In the genomic region with DNA sequence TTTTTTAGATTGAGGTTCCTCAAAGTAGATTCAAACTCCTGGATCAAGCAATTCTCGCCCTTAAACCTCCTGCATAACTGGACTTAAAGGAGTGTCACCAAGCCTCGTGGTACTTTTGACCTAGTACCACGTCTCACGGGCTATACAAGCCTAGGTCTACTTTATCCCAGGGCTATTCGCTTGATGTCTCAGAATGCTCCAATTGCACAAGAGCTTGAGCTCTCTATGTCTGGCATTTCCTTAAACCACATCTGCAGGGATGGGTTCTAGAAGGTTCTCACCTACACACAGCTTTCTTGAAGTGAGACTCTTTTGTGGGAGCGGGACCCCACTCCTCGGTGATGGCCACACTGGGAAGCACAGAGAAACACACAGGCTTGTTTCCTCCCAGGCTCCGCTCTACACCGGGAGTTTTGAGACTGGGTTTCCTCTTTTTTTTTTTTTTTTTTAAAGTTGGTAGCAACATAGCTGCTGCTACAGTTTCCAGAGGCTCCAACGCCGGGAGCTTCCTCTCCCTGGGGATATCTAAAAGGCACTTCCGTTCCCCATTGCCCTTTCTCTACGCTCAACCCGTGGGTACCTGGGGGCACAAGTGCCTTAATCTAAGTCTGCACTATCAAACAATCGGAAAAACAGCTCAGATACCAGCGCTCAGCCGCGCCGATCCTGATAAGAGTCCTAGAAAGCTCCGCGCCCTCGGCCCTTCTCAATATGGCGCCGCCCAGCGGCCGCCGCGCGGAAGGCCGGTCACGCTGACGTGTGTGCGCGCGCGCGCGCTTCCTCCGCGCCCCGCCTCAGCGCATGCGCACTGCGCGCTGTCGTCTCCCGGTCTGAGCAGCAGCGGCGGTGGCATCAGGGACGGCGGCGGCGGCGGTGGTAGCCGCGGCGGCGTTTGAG, we compare ENCODE assay signal across 8 mouse cellular contexts. TPM values are rescaled to one million over a fixed set of nuclear protein-coding genes. Genes with fewer than 3 reads are reported as not detected.
DNase-seq lines count a peak whose midpoint lies in the region; ATAC-seq and TF ChIP-seq lines count a peak whose summit lies in the region.

A gene (plus strand): TSS at position 802 of the 897 bp plus-strand sequence.

- ATAC-seq in forebrain, embryonic 13.5 days = peak; percentile 84
- ATAC-seq in liver, postnatal 0 days = peak; percentile 94
- peak; percentile 83 for ATAC-seq in neural tube, embryonic 14.5 days (ENCODE audit: low read depth)

- peak within 1 kb of the TSS; percentile 98 for H3K9ac ChIP-seq in forebrain, embryonic 13.5 days
- H3K9ac ChIP-seq in liver, postnatal 0 days (replicated peaks) = peak within 1 kb of the TSS; percentile 96
- peak within 1 kb of the TSS; percentile 96 for H3K9ac ChIP-seq in neural tube, embryonic 14.5 days (replicated peaks; ENCODE audit: low read depth, low read length)

- intact Hi-C loops in heart, postnatal 10 days (cut with DNase I) = loop anchor here (10.0 kb wide), 1 partner anchor 397 kb away; no protein-coding TSS in a partner anchor

- TF ChIP-seq EP300 in liver, postnatal 0 days (IDR thresholded peaks at IDR 0.05; ENCODE audit: low read depth) = no peak

- H3K36me3 ChIP-seq in E14TG2a.4 (ENCODE audit: insufficient read depth, low read length) = peaks cover 11% of the 10 kb centered on the region
- no peaks in the 10 kb centered on the region for H3K36me3 ChIP-seq in forebrain, embryonic 13.5 days (ENCODE audit: poor library complexity, severe bottlenecking)
- H3K36me3 ChIP-seq in liver, postnatal 0 days (replicated peaks; ENCODE audit: insufficient read depth, low read length) = no peaks in the 10 kb centered on the region
- H3K36me3 ChIP-seq in neural tube, embryonic 14.5 days (ENCODE audit: control insufficient read depth, insufficient read depth, low read length) = no peaks in the 10 kb centered on the region

- peak within 1 kb of the TSS; percentile 90 for H3K4me2 ChIP-seq in forebrain, embryonic 13.5 days
- H3K4me2 ChIP-seq in liver, postnatal 0 days (ENCODE audit: low read depth, low read length) = peak within 1 kb of the TSS; percentile 85
- peak within 1 kb of the TSS; percentile 55 for H3K4me2 ChIP-seq in neural tube, embryonic 14.5 days (ENCODE audit: low read depth, low read length)

- 9% methylated on average over 58 of the region's 58 CpGs for WGBS in forebrain, embryonic 13.5 days
- WGBS in large intestine, adult 2 months = 1% methylated on average over 58 of the region's 58 CpGs
- WGBS in liver, postnatal 0 days (ENCODE audit: insufficient replicate concordance) = 5% methylated on average over 56 of the region's 58 CpGs
- 9% methylated on average over 58 of the region's 58 CpGs for WGBS in neural tube, embryonic 14.5 days

- no peaks in the 10 kb centered on the region for H3K27me3 ChIP-seq in E14TG2a.4 (ENCODE audit: insufficient read depth, low read length)
- H3K27me3 ChIP-seq in forebrain, embryonic 13.5 days = 0 out of 2 replicates have a peak, but pooled peaks cover 3% of the 10 kb centered on the region
- H3K27me3 ChIP-seq in liver, postnatal 0 days (ENCODE audit: insufficient read depth, low read length) = no peaks in the 10 kb centered on the region
- H3K27me3 ChIP-seq in neural tube, embryonic 14.5 days (ENCODE audit: control insufficient read depth, insufficient read depth, low read length) = no peaks in the 10 kb centered on the region

- H3K27ac ChIP-seq in forebrain, embryonic 13.5 days = peak within 1 kb of the TSS; percentile 87
- H3K27ac ChIP-seq in liver, postnatal 0 days (ENCODE audit: low read depth) = peak within 1 kb of the TSS; percentile 93
- peak within 1 kb of the TSS; percentile 89 for H3K27ac ChIP-seq in neural tube, embryonic 14.5 days (ENCODE audit: low read depth, low read length)

- no peaks in the 10 kb centered on the region for H3K9me3 ChIP-seq in E14TG2a.4 (ENCODE audit: low read length)
- no peaks in the 10 kb centered on the region for H3K9me3 ChIP-seq in forebrain, embryonic 13.5 days (replicated peaks)
- no peaks in the 10 kb centered on the region for H3K9me3 ChIP-seq in liver, postnatal 0 days (ENCODE audit: low read length)
- H3K9me3 ChIP-seq in neural tube, embryonic 14.5 days (ENCODE audit: control insufficient read depth, low read length) = no peaks in the 10 kb centered on the region

- H3K4me3 ChIP-seq in E14TG2a.4 (replicated peaks; ENCODE audit: low read length) = peak within 1 kb of the TSS; percentile 99
- peak within 1 kb of the TSS; percentile 99 for H3K4me3 ChIP-seq in forebrain, embryonic 13.5 days
- H3K4me3 ChIP-seq in liver, postnatal 0 days (ENCODE audit: low read depth, low read length) = peak within 1 kb of the TSS; percentile 100
- H3K4me3 ChIP-seq in neural tube, embryonic 14.5 days (ENCODE audit: low read depth, low read length) = peak within 1 kb of the TSS; percentile 98

- peaks cover 52% of the 10 kb centered on the region for H3K4me1 ChIP-seq in E14TG2a.4 (replicated peaks; ENCODE audit: low read depth, low read length)
- peaks cover 24% of the 10 kb centered on the region for H3K4me1 ChIP-seq in forebrain, embryonic 13.5 days
- H3K4me1 ChIP-seq in liver, postnatal 0 days (ENCODE audit: insufficient read depth) = peaks cover 21% of the 10 kb centered on the region
- H3K4me1 ChIP-seq in neural tube, embryonic 14.5 days (ENCODE audit: control insufficient read depth, insufficient read depth, low read length) = peaks cover 19% of the 10 kb centered on the region

- no peak for TF ChIP-seq CTCF in E14TG2a.4 (conservative IDR thresholded peaks at IDR 0.05; ENCODE audit: low read length)
- TF ChIP-seq CTCF in liver, postnatal 0 days (IDR thresholded peaks at IDR 0.05; ENCODE audit: low read depth) = peak; percentile 78

- DNase-seq in c-Kit-positive CD71-positive TER-119-positive erythroid progenitor cells, embryonic 14.5 days (ENCODE audit: low spot score) = peak; percentile 90
- DNase-seq in heart, postnatal 10 days = peak; percentile 96
- no peak for DNase-seq in large intestine, adult 2 months (ENCODE audit: low read depth, low spot score)
- peak; percentile 97 for DNase-seq in liver, postnatal 0 days
- peak; percentile 96 for DNase-seq in testis, postnatal 10 days (ENCODE audit: low spot score)

RNA-seq across cellular contexts. Expression of the gene that starts here (rescaled TPM):
- polyA plus RNA-seq in forebrain, embryonic 13.5 days (2015; fragmentation: Nextera tagmentation; extraction: Ambion mirVana) = 19.7 and 20.0 TPM in 2 replicates
- total RNA-seq in heart, postnatal 10 days (2021) = 10 to 100 TPM; 14.7 to 15.6 TPM
- 10.9 and 17.1 TPM in 2 replicates for polyA plus RNA-seq in large intestine, adult 2 months (2012; rRNA removed)
- 11.2 and 11.7 TPM in 2 replicates for polyA plus RNA-seq in liver, postnatal 0 days (2015; fragmentation: Nextera tagmentation; extraction: Ambion mirVana)
- 28.3 and 31.7 TPM in 2 replicates for polyA plus RNA-seq in neural tube, embryonic 14.5 days (2014; fragmentation: Nextera tagmentation; extraction: Ambion mirVana)
